Mouse (Mus musculus) small intestine, adult 2 months (tissue): ENCODE results near the gene Ltbp3.

Source experiments
- CTCF ChIP-seq: fragments of 200-500 bp; IDR thresholded peaks from 2 replicates; pipeline ENCODE4 v1.5.1; 2012; ENCODE audit warnings: low read depth, mild to moderate bottlenecking, control low read depth, inconsistent platforms, low read length, moderate library complexity, mixed read lengths; ENCODE audit not compliant: insufficient replicate concordance, insufficient read length; ENCODE audit errors: extremely low read depth
- POLR2A ChIP-seq: fragments of 200-500 bp; IDR thresholded peaks from 2 replicates; pipeline ENCODE4 v1.6.1; 2012; ENCODE audit warnings: low read depth, mild to moderate bottlenecking, control low read depth, inconsistent platforms, low read length, moderate library complexity

DNA sequence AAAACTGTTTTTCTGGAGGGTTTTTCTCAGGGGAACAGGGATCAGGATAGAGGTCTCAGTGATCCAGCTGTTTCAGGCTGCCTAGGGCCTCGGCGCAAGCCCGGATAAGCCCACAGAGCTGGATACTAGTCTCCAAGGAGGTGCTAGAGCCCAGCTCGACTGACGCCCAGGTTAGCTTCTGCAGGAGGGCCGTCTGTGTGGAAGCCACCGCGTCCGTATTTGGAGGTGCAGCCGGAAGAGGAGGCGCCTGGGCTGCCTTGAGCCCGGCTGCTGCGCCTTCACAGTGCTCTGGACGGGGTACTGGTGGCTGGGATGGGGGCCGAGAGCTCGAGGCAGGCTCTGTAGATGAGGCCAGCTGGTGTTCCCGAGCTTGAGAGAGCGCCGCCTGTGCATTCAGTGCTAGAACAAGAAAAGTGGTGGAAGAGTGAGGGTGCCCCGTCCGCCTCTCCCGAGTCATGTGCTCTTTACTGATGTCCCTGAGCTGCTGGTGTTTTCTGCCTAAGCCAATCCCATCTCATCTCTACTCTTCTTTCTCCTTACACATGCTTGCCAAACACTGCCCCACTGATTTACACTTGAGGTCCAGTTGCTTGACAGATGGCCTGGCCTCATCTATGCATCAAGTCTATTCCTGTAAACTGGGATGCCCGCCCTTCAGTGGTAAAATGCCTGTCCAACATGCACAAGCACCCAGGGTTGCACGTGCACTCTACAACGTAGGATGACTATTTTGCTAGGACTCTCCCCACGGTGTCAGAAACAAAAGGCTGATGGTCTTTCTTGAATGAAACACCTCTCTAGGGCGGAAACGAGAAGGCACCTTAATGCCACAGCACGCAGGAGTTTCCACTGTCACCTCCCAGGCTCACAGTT is 10.2 kb upstream of the Ltbp3 start:
- TF ChIP-seq POLR2A (no peak), CTCF (no peak)
